Mouse (Mus musculus): ENCODE measurements around the gene Fkbp2. TPM values are rescaled to one million over a fixed set of nuclear protein-coding genes. Genes with fewer than 3 reads are reported as not detected.
A peak's percentile ranks its signal among the peaks of the same experiment; 100 is the strongest.

Fkbp2 gene
- polyA plus RNA-seq, 1 experiment from 2014 or later: 86.9 TPM

GRCm38 (mm10) chr19:6954046-6954445 is 26.3 kb downstream of the Fkbp2 start:
- H3K27ac ChIP-seq: no peak overlapping the region
- ATAC-seq: no peak
- no peak overlapping the region for H3K9ac ChIP-seq
- H3K9me3 ChIP-seq (replicated peaks): no peaks in the 10 kb centered on the region
- WGBS: 52% methylated on average over 9 of the region's 9 CpGs
- no peak overlapping the region for H3K4me2 ChIP-seq
- peaks cover 27% of the 10 kb centered on the region for H3K4me1 ChIP-seq
- H3K4me3 ChIP-seq: no peak overlapping the region
- peaks cover 17% of the 10 kb centered on the region; the same call in 1 of the 2 replicates for H3K36me3 ChIP-seq (ENCODE audit: poor library complexity, severe bottlenecking)
- no peaks in the 10 kb centered on the region for H3K27me3 ChIP-seq

GRCm38 (mm10) chr19:6952712-6953037 is 27.6 kb downstream of the Fkbp2 start:
- Histone ChIP-seq H3K27ac (no peak overlapping the region), H3K4me1 (peaks cover 27% of the 10 kb centered on the region), H3K9me3 (replicated peaks) (no peaks in the 10 kb centered on the region), H3K27me3 (no peaks in the 10 kb centered on the region), H3K4me2 (peak overlapping the region; percentile 98), H3K4me3 (peak overlapping the region; percentile 60), H3K9ac (peak overlapping the region; percentile 84), H3K36me3 (ENCODE audit: poor library complexity, severe bottlenecking) (peaks cover 17% of the 10 kb centered on the region; the same call in 1 of the 2 replicates)
- WGBS: 29% methylated on average over 3 of the region's 3 CpGs
- ATAC-seq: no peak

- Histone ChIP-seq H3K9ac (peak overlapping the region; percentile 84), H3K36me3 (ENCODE audit: poor library complexity, severe bottlenecking) (peaks cover 17% of the 10 kb centered on the region; the same call in 1 of the 2 replicates), H3K4me2 (peak overlapping the region; percentile 98), H3K4me3 (peak overlapping the region; percentile 60), H3K27me3 (no peaks in the 10 kb centered on the region), H3K27ac (peak overlapping the region; percentile 97), H3K4me1 (peaks cover 27% of the 10 kb centered on the region), H3K9me3 (replicated peaks) (no peaks in the 10 kb centered on the region)
- WGBS: 4% methylated on average over 31 of the region's 31 CpGs
- ATAC-seq: peak; percentile 37
These were observed 28.1 kb downstream of the Fkbp2 start for GRCm38 (mm10) chr19:6951994-6952711.

DNA sequence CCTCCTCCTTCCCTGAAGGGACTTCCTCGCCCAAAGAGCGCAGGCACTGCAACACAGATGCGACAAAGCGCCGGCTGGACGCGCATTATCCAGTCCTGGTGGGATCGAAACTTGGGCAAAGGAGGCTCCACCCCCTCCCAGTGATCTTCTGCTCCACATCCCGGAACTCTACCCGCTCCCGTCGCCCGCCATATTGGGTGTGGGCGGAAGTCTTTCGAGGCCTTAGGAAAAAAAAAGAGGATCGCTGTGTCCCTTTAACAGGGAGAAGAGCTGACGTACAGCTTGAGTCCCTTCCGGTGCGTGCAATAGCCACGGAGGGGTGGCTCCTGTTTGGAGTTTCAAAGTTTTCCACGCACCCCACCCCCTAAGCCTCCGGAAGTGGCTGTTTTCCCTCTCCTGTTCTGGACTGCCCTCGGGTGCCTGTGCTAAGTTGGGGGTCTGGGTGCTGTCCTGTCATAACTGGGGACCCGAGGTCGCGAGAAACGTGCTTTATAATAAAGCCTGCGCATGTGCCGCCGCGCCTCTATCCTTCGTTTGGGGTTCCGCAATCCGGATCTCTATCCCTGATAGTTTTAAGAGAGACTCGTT is 28.8 kb downstream of the Fkbp2 start:
- Histone ChIP-seq H3K27me3 (no peaks in the 10 kb centered on the region), H3K4me2 (peak overlapping the region; percentile 98), H3K36me3 (ENCODE audit: poor library complexity, severe bottlenecking) (peaks cover 17% of the 10 kb centered on the region; the same call in 1 of the 2 replicates), H3K4me1 (peaks cover 27% of the 10 kb centered on the region), H3K9ac (peak overlapping the region; percentile 84), H3K4me3 (peak overlapping the region; percentile 60), H3K27ac (peak overlapping the region; percentile 97), H3K9me3 (replicated peaks) (no peaks in the 10 kb centered on the region)
- WGBS: under 1% methylated on average over 35 of the region's 35 CpGs
- ATAC-seq: peak; percentile 87

DNA sequence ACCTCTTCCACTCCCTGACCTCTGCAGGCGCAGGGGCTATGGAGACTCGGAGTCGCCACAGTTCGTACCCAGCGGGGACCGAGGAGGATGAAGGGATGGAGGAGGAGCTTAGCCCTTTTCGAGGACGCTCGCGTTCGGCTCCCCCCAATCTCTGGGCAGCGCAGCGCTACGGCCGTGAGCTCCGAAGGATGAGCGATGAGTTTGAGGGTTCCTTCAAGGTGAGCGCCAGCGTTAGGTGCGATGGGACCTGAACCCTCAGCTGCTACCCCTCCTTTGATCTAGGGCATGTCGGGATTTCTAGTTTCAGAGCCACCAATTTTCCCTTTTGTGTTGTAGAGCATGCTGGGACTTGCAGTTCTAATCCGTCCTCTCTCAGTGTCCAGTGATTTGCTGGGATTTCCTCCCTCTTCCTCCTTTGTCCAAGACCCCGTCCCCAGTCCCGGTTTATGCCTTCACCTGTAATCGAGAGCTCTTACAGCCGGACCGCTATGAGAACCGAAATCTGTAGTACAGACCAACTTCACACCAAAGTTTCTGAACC is 29.6 kb downstream of the Fkbp2 start:
- no peaks in the 10 kb centered on the region for H3K27me3 ChIP-seq
- H3K4me1 ChIP-seq: peaks cover 27% of the 10 kb centered on the region
- H3K9ac ChIP-seq: peak overlapping the region; percentile 84
- H3K4me3 ChIP-seq: peak overlapping the region; percentile 60
- H3K4me2 ChIP-seq: peak overlapping the region; percentile 98
- H3K9me3 ChIP-seq (replicated peaks): no peaks in the 10 kb centered on the region
- H3K36me3 ChIP-seq (ENCODE audit: poor library complexity, severe bottlenecking): peaks cover 16% of the 10 kb centered on the region
- WGBS: 1% methylated on average over 28 of the region's 28 CpGs
- peak; percentile 61 for ATAC-seq
- peak overlapping the region; percentile 97 for H3K27ac ChIP-seq

GRCm38 (mm10) chr19:6949951-6950350 is 30.4 kb downstream of the Fkbp2 start:
- ATAC-seq: no peak
- Histone ChIP-seq H3K27me3 (no peaks in the 10 kb centered on the region), H3K4me2 (peak overlapping the region; percentile 98), H3K36me3 (ENCODE audit: poor library complexity, severe bottlenecking) (peaks cover 16% of the 10 kb centered on the region), H3K9ac (peak overlapping the region; percentile 84), H3K4me3 (peak overlapping the region; percentile 60), H3K9me3 (replicated peaks) (no peaks in the 10 kb centered on the region), H3K27ac (peak overlapping the region; percentile 97; the same call in 1 of the 2 replicates), H3K4me1 (peaks cover 27% of the 10 kb centered on the region)
- 54% methylated on average over 5 of the region's 5 CpGs for WGBS

DNA sequence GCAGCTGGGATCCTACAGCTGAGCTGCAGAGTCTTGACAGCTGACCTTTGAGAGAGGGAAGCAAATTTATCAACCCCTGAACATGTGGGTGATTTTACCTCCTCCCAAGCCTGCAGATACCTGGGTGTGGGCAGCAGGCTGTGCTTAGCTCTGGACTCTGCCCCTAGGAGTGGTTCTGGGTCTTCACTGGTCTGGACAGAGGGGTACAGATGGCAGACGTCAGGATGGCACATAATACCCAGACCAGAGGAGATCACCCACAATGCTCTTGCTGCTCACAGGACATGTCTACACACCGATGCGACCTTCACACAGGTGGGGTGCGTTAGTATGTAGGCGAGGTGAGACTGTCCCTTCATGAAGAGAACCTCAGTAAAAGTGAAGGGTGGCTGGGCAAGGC is 30.8 kb downstream of the Fkbp2 start:
- peaks cover 15% of the 10 kb centered on the region for H3K36me3 ChIP-seq (ENCODE audit: poor library complexity, severe bottlenecking)
- H3K9me3 ChIP-seq (replicated peaks): no peaks in the 10 kb centered on the region
- H3K9ac ChIP-seq: no peak overlapping the region
- no peak for ATAC-seq
- 90% methylated on average over 5 of the region's 5 CpGs for WGBS
- H3K4me3 ChIP-seq: no peak overlapping the region
- no peaks in the 10 kb centered on the region for H3K27me3 ChIP-seq
- peaks cover 27% of the 10 kb centered on the region for H3K4me1 ChIP-seq
- H3K27ac ChIP-seq: no peak overlapping the region
- H3K4me2 ChIP-seq: peak overlapping the region; percentile 98; the same call in 1 of the 2 replicates

GRCm38 (mm10) chr19:6948186-6948585 is 32.1 kb downstream of the Fkbp2 start:
- H3K9me3 ChIP-seq (replicated peaks): no peaks in the 10 kb centered on the region
- H3K4me2 ChIP-seq: no peak overlapping the region
- H3K4me3 ChIP-seq: no peak overlapping the region
- ATAC-seq: no peak
- H3K27me3 ChIP-seq: no peaks in the 10 kb centered on the region
- peaks cover 27% of the 10 kb centered on the region for H3K4me1 ChIP-seq
- 0 out of 2 replicates have a peak overlapping the region, but pooled peaks have one; percentile 12 for H3K9ac ChIP-seq
- no peak overlapping the region for H3K27ac ChIP-seq
- peaks cover 15% of the 10 kb centered on the region for H3K36me3 ChIP-seq (ENCODE audit: poor library complexity, severe bottlenecking)
- WGBS: 79% methylated on average over 4 of the region's 4 CpGs

DNA sequence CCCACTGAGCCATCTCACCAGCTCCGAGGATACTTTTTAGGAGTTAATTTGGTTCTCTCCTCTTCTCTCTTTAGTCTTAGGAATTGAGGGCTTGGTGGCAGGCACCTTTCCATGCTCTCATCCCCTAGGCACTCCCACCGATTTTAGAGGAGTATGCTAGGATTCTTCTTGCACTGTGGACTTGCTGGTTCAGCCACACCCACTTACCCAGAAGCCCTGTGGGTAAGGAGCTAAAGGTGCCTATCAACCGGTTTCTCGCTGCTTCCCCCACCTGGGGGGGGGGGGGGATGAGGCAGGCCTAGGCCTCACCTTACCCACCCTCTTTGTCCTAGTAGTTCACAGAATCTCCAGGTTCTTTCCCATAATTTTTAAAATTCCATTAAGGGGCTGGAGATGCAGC is 32.6 kb downstream of the Fkbp2 start:
- no peak overlapping the region for H3K27ac ChIP-seq
- H3K4me2 ChIP-seq: no peak overlapping the region
- 0 out of 2 replicates have a peak overlapping the region, but pooled peaks have one; percentile 12 for H3K9ac ChIP-seq
- no peaks in the 10 kb centered on the region for H3K27me3 ChIP-seq
- peaks cover 27% of the 10 kb centered on the region for H3K4me1 ChIP-seq
- no peaks in the 10 kb centered on the region for H3K9me3 ChIP-seq (replicated peaks)
- no peak overlapping the region for H3K4me3 ChIP-seq
- H3K36me3 ChIP-seq (ENCODE audit: poor library complexity, severe bottlenecking): peaks cover 15% of the 10 kb centered on the region
- WGBS: 54% methylated on average over 4 of the region's 4 CpGs
- ATAC-seq: no peak

DNA sequence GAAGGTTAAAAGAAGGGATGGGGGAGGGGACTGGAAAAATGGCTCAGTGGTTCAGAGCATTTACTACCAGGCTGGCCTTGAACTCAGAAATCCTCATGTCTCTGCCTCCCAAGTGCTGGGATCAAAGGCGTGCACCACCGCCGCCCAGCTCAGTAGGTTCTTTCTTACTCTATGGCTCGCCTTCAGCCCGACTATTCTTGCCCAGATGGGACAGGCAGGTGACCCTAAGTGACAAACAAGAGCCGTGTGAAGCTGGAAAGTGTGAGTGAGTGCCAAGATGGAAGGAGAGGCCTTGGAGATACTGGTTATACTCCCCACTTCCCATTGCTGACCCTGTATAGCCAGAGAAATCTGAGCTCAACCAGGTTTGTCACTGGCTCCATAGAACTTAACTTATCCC is 36.6 kb downstream of the Fkbp2 start:
- 90% methylated on average over 6 of the region's 6 CpGs for WGBS
- H3K4me2 ChIP-seq: no peak overlapping the region
- ATAC-seq: no peak
- H3K9me3 ChIP-seq (replicated peaks): no peaks in the 10 kb centered on the region
- no peak overlapping the region for H3K27ac ChIP-seq
- H3K4me3 ChIP-seq: no peak overlapping the region
- no peaks in the 10 kb centered on the region for H3K27me3 ChIP-seq
- H3K4me1 ChIP-seq: peaks cover 32% of the 10 kb centered on the region
- peaks cover 10% of the 10 kb centered on the region for H3K36me3 ChIP-seq (ENCODE audit: poor library complexity, severe bottlenecking)
- H3K9ac ChIP-seq: no peak overlapping the region

- H3K36me3 ChIP-seq (ENCODE audit: poor library complexity, severe bottlenecking): peaks cover 10% of the 10 kb centered on the region
- no peak for ATAC-seq
- 25% methylated on average over 5 of the region's 5 CpGs for WGBS
- peak overlapping the region; percentile 90 for H3K27ac ChIP-seq
- no peaks in the 10 kb centered on the region for H3K9me3 ChIP-seq (replicated peaks)
- H3K4me3 ChIP-seq: peak overlapping the region; percentile 86
- peaks cover 4% of the 10 kb centered on the region; the same call in 1 of the 2 replicates for H3K27me3 ChIP-seq
- peaks cover 41% of the 10 kb centered on the region for H3K4me1 ChIP-seq
- peak overlapping the region; percentile 95 for H3K9ac ChIP-seq
- peak overlapping the region; percentile 99 for H3K4me2 ChIP-seq
These were observed 37.5 kb downstream of the Fkbp2 start for GRCm38 (mm10) chr19:6942764-6943163.

- under 1% methylated on average over 27 of the region's 27 CpGs for WGBS
- H3K9ac ChIP-seq: peak within 1 kb of the TSS; percentile 95
- peak; percentile 84 for ATAC-seq
These were observed 38.0 kb downstream of the Fkbp2 start, which contains the start of gene Gpr137 for GRCm38 (mm10) chr19:6942249-6942691. Gpr137 (minus strand) TSS chr19:6942480.

More at GRCm38 (mm10) chr19:6942249-6942691, 38.0 kb downstream of the Fkbp2 start, which contains the start of gene Gpr137:
- peak within 1 kb of the TSS; percentile 99 for H3K4me2 ChIP-seq
- H3K9me3 ChIP-seq (replicated peaks): no peaks in the 10 kb centered on the region
- peaks cover 43% of the 10 kb centered on the region for H3K4me1 ChIP-seq
- H3K27me3 ChIP-seq: peaks cover 4% of the 10 kb centered on the region; the same call in 1 of the 2 replicates
- peak within 1 kb of the TSS; percentile 86 for H3K4me3 ChIP-seq
- peak within 1 kb of the TSS; percentile 90 for H3K27ac ChIP-seq
- peaks cover 10% of the 10 kb centered on the region for H3K36me3 ChIP-seq (ENCODE audit: poor library complexity, severe bottlenecking)

Measured in forebrain, embryonic 13.5 days (tissue).